Comparison of ENCODE assay signal across 27 mouse cellular contexts in genomic region chr4:63342491-63342890, GRCm38 (mm10). TPM values are rescaled to one million over a fixed set of nuclear protein-coding genes. Genes with fewer than 3 reads are reported as not detected.
A peak's percentile ranks its signal among the peaks of the same experiment; 100 is the strongest.
DNase-seq lines count a peak whose midpoint lies in the region; ATAC-seq and TF ChIP-seq lines count a peak whose summit lies in the region.
"Had no signal": no experiment of that assay in that cellular context is flagged by ENCODE, and none has a peak within 500 bp of the region (broad histone marks: within the 10 kb centered on the region; RNA-seq: fewer than 3 reads in every experiment).

No protein-coding gene starts in this region.

- TF ChIP-seq CTCF in lung, postnatal 0 days (IDR thresholded peaks at IDR 0.05) = no peak

- no peak overlapping the region for H3K4me3 ChIP-seq in forebrain, embryonic 11.5 days (ENCODE audit: low read depth, low read length)
- H3K4me3 ChIP-seq in forebrain, embryonic 13.5 days = no peak overlapping the region
- no peak overlapping the region for H3K4me3 ChIP-seq in lung, postnatal 0 days (ENCODE audit: low read depth, low read length)
- H3K4me3 ChIP-seq: embryonic facial prominence, embryonic 10.5 days; forebrain, embryonic 12.5 days; heart, embryonic 13.5 days had no signal

- DNase-seq in forebrain, embryonic 11.5 days (ENCODE audit: low spot score) = peak; percentile 23
- peak; percentile 32 for DNase-seq in lung, postnatal 0 days (ENCODE audit: low spot score)
- DNase-seq in lung, postnatal 14 days = no peak
- no peak for DNase-seq in Muller cell, postnatal 12 days (ENCODE audit: inconsistent ontology term)
- no peak for DNase-seq in ovary, postnatal 14 days (ENCODE audit: low spot score)
- DNase-seq: adrenal gland, postnatal 14 days; B cell, adult 2 months; cerebellum, adult 11-12 months; cerebellum, adult 9-10 months; cerebellum, postnatal 25 days; forebrain, postnatal 0 days; heart, postnatal 36 days had no signal

- no peak overlapping the region for H3K9ac ChIP-seq in forebrain, embryonic 11.5 days (ENCODE audit: low read length)
- no peak overlapping the region for H3K9ac ChIP-seq in forebrain, embryonic 13.5 days
- H3K9ac ChIP-seq in lung, postnatal 0 days (replicated peaks; ENCODE audit: low read depth) = no peak overlapping the region
- H3K9ac ChIP-seq: forebrain, embryonic 12.5 days; forebrain, postnatal 0 days; heart, embryonic 13.5 days had no signal

- no peaks in the 10 kb centered on the region for H3K4me1 ChIP-seq in forebrain, embryonic 11.5 days (replicated peaks; ENCODE audit: control insufficient read depth, insufficient read depth, low read length)
- H3K4me1 ChIP-seq in forebrain, embryonic 13.5 days = no peaks in the 10 kb centered on the region
- H3K4me1 ChIP-seq in lung, postnatal 0 days (ENCODE audit: insufficient read depth, low read depth, low read length) = no peaks in the 10 kb centered on the region
- H3K4me1 ChIP-seq: embryonic facial prominence, embryonic 10.5 days; forebrain, embryonic 12.5 days; heart, embryonic 13.5 days had no signal

- H3K9me3 ChIP-seq in forebrain, embryonic 11.5 days (ENCODE audit: control insufficient read depth, low read length) = no peaks in the 10 kb centered on the region
- H3K9me3 ChIP-seq in forebrain, embryonic 13.5 days (replicated peaks) = no peaks in the 10 kb centered on the region
- no peaks in the 10 kb centered on the region for H3K9me3 ChIP-seq in lung, postnatal 0 days (ENCODE audit: low read length)
- H3K9me3 ChIP-seq: embryonic facial prominence, embryonic 10.5 days; forebrain, embryonic 12.5 days; heart, embryonic 13.5 days had no signal

- H3K4me2 ChIP-seq in forebrain, embryonic 11.5 days (ENCODE audit: low read depth, low read length, severe bottlenecking) = no peak overlapping the region
- H3K4me2 ChIP-seq in forebrain, embryonic 13.5 days = no peak overlapping the region
- H3K4me2 ChIP-seq in lung, postnatal 0 days (replicated peaks; ENCODE audit: low read depth, low read length) = no peak overlapping the region
- H3K4me2 ChIP-seq: forebrain, embryonic 12.5 days; heart, embryonic 13.5 days had no signal

- TF ChIP-seq EP300 in lung, postnatal 0 days (IDR thresholded peaks at IDR 0.05) = no peak

- no peaks in the 10 kb centered on the region for H3K27me3 ChIP-seq in forebrain, embryonic 11.5 days (ENCODE audit: control insufficient read depth, insufficient read depth, low read length)
- no peaks in the 10 kb centered on the region for H3K27me3 ChIP-seq in forebrain, embryonic 13.5 days
- H3K27me3 ChIP-seq in lung, postnatal 0 days (replicated peaks; ENCODE audit: insufficient read depth, low read length) = no peaks in the 10 kb centered on the region
- H3K27me3 ChIP-seq: forebrain, embryonic 12.5 days; heart, embryonic 13.5 days had no signal

- 74% methylated on average over 4 of the region's 4 CpGs for WGBS in forebrain, embryonic 11.5 days
- 70% methylated on average over 4 of the region's 4 CpGs for WGBS in forebrain, embryonic 13.5 days
- WGBS in lung, postnatal 0 days = 48% methylated on average over 4 of the region's 4 CpGs

- no peak for ATAC-seq in forebrain, embryonic 11.5 days (replicated peaks; ENCODE audit: low FRiP score)
- ATAC-seq in forebrain, embryonic 13.5 days = no peak
- ATAC-seq in lung, postnatal 0 days = peak; percentile 18; the same call in 1 of the 2 replicates
- ATAC-seq in megakaryocyte, adult 5-6 weeks (ENCODE audit: poor library complexity, severe bottlenecking) = peak; percentile 23
- ATAC-seq: activated CD4-positive, CD25-positive, alpha-beta regulatory T cell, adult 4 months; CD4-positive, CD25-positive, alpha-beta regulatory T cell, adult 4 months had no signal

- H3K27ac ChIP-seq in forebrain, embryonic 11.5 days (ENCODE audit: low read depth, low read length) = no peak overlapping the region
- no peak overlapping the region for H3K27ac ChIP-seq in forebrain, embryonic 13.5 days
- H3K27ac ChIP-seq in lung, postnatal 0 days (ENCODE audit: low read length) = 0 out of 2 replicates have a peak overlapping the region, but pooled peaks have one; percentile 38
- H3K27ac ChIP-seq: embryonic facial prominence, embryonic 10.5 days; forebrain, embryonic 12.5 days; heart, embryonic 13.5 days; hindbrain, postnatal 0 days had no signal

- no peaks in the 10 kb centered on the region for H3K36me3 ChIP-seq in forebrain, embryonic 11.5 days (ENCODE audit: control insufficient read depth, insufficient read depth, low read length)
- no peaks in the 10 kb centered on the region for H3K36me3 ChIP-seq in forebrain, embryonic 13.5 days (ENCODE audit: poor library complexity, severe bottlenecking)
- no peaks in the 10 kb centered on the region for H3K36me3 ChIP-seq in lung, postnatal 0 days (ENCODE audit: insufficient read depth, low read length)
- H3K36me3 ChIP-seq: embryonic facial prominence, embryonic 10.5 days; forebrain, embryonic 12.5 days; heart, embryonic 13.5 days had no signal

RNA-seq across cellular contexts. Expression of gene Orm1, which starts 1.9 kb away (rescaled TPM):
- polyA plus RNA-seq in forebrain, embryonic 11.5 days (2014; fragmentation: Nextera tagmentation; extraction: Ambion mirVana) = not detected in 2 replicates
- polyA plus RNA-seq in forebrain, embryonic 13.5 days (2015; fragmentation: Nextera tagmentation; extraction: Ambion mirVana) = not detected in 2 replicates
- 4.0 and 5.7 TPM in 2 replicates for polyA plus RNA-seq in lung, postnatal 0 days (2015; fragmentation: Nextera tagmentation; extraction: Ambion mirVana)
- 18.3 and 25.9 TPM in 2 replicates for total RNA-seq in megakaryocyte, adult 5-6 weeks (2015)
- 28.3 and 30.2 TPM in 2 replicates for total RNA-seq in megakaryocyte, adult 5-6 weeks (2017)
- total RNA-seq: forebrain, postnatal 0 days; gastrocnemius, postnatal 14 days; hindbrain, postnatal 0 days had no signal
- polyA plus RNA-seq: activated CD4-positive, CD25-positive, alpha-beta regulatory T cell, adult 4 months; CD4-positive, CD25-positive, alpha-beta regulatory T cell, adult 4 months; cortical plate, adult 2 months; embryonic facial prominence, embryonic 10.5 days; forebrain, embryonic 12.5 days; forebrain, postnatal 0 days; heart, embryonic 13.5 days; heart, postnatal 0 days; hindbrain, embryonic 11.5 days; hindbrain, postnatal 0 days; intestine, embryonic 14.5 days had no signal

RNA-seq across cellular contexts. Expression of gene Orm3, which starts 13.5 kb away (rescaled TPM):
- not detected in 2 replicates for polyA plus RNA-seq in forebrain, embryonic 11.5 days (2014; fragmentation: Nextera tagmentation; extraction: Ambion mirVana)
- not detected in 2 replicates for polyA plus RNA-seq in forebrain, embryonic 13.5 days (2015; fragmentation: Nextera tagmentation; extraction: Ambion mirVana)
- 0.21 TPM in 1 of 2 replicates, not detected in the other for polyA plus RNA-seq in lung, postnatal 0 days (2015; fragmentation: Nextera tagmentation; extraction: Ambion mirVana)
- total RNA-seq in megakaryocyte, adult 5-6 weeks (2015) = not detected in 2 replicates
- not detected in 2 replicates for total RNA-seq in megakaryocyte, adult 5-6 weeks (2017)
- total RNA-seq: forebrain, postnatal 0 days; gastrocnemius, adult 18-20 months; gastrocnemius, postnatal 14 days; hindbrain, postnatal 0 days had no signal
- polyA plus RNA-seq: cortical plate, adult 2 months; embryonic facial prominence, embryonic 10.5 days; embryonic facial prominence, embryonic 14.5 days; forebrain, embryonic 12.5 days; forebrain, postnatal 0 days; heart, embryonic 13.5 days; heart, postnatal 0 days; hindbrain, embryonic 11.5 days; hindbrain, postnatal 0 days; intestine, embryonic 14.5 days had no signal

RNA-seq across cellular contexts. Expression of gene Orm2, which starts 19.8 kb away (rescaled TPM):
- polyA plus RNA-seq in forebrain, embryonic 11.5 days (2014; fragmentation: Nextera tagmentation; extraction: Ambion mirVana) = not detected in 2 replicates
- not detected in 2 replicates for polyA plus RNA-seq in forebrain, embryonic 13.5 days (2015; fragmentation: Nextera tagmentation; extraction: Ambion mirVana)
- 0.21 and 0.46 TPM in 2 replicates for polyA plus RNA-seq in lung, postnatal 0 days (2015; fragmentation: Nextera tagmentation; extraction: Ambion mirVana)
- not detected in 2 replicates for total RNA-seq in megakaryocyte, adult 5-6 weeks (2015)
- total RNA-seq in megakaryocyte, adult 5-6 weeks (2017) = not detected in 2 replicates
- total RNA-seq: forebrain, postnatal 0 days; gastrocnemius, postnatal 14 days; heart, postnatal 36 days; hindbrain, postnatal 0 days had no signal
- polyA plus RNA-seq: cortical plate, adult 2 months; embryonic facial prominence, embryonic 10.5 days; embryonic facial prominence, embryonic 14.5 days; forebrain, embryonic 12.5 days; forebrain, postnatal 0 days; heart, embryonic 13.5 days; heart, postnatal 0 days; hindbrain, embryonic 11.5 days; hindbrain, postnatal 0 days; intestine, embryonic 14.5 days had no signal

Comparison
In these comparisons a context has a peak if more than half of its experiments do, and no peak if none do; other contexts are left out.
1. DNase-seq: peak in forebrain, embryonic 11.5 days (single experiment) and lung, postnatal 0 days (single experiment); none in lung, postnatal 14 days (single experiment), Muller cell, postnatal 12 days (single experiment) and ovary, postnatal 14 days (single experiment).
2. ATAC-seq: peak in lung, postnatal 0 days (single experiment) and megakaryocyte, adult 5-6 weeks (single experiment); none in forebrain, embryonic 11.5 days (single experiment) and forebrain, embryonic 13.5 days (single experiment).